Mouse (Mus musculus) kidney, adult 2 months (tissue): ENCODE data around the gene Sgcd. TPM values are rescaled to one million over a fixed set of nuclear protein-coding genes. Genes with fewer than 3 reads are reported as not detected.

Source experiments
- DNase-seq: peaks from one replicate; pipeline ENCODE4 v3.0.0; 2021
- H3K27ac ChIP-seq: fragments of 200-500 bp; 2 replicates; pipeline ENCODE4 v1.5.1; 2012; ENCODE audit warnings: low read depth, low read length, control low read depth, inconsistent platforms; ENCODE audit not compliant: insufficient read depth
- H3K27me3 ChIP-seq: fragments of 200-500 bp; replicated peaks from 2 replicates; pipeline ENCODE4 v1.6.1; 2012; ENCODE audit warnings: mild to moderate bottlenecking, moderate library complexity, low read length, inconsistent platforms; ENCODE audit not compliant: control insufficient read depth, insufficient read depth
- H3K36me3 ChIP-seq: fragments of 200-500 bp; 2 replicates; pipeline ENCODE4 v1.6.1; 2012; ENCODE audit warnings: mild to moderate bottlenecking, moderate library complexity, low read length, inconsistent platforms; ENCODE audit not compliant: control insufficient read depth, insufficient read depth
- H3K4me1 ChIP-seq: fragments of 200-500 bp; 2 replicates; pipeline ENCODE4 v1.6.1; 2011; ENCODE audit warnings: low read length; ENCODE audit not compliant: control insufficient read depth, insufficient read depth
- H3K4me3 ChIP-seq: fragments of 200-500 bp; 2 replicates; pipeline ENCODE4 v1.5.1; 2011; ENCODE audit warnings: mild to moderate bottlenecking, low read depth, low read length, control low read depth; ENCODE audit not compliant: insufficient read depth
- CTCF ChIP-seq: fragments of 200-500 bp; conservative IDR thresholded peaks from 2 replicates; pipeline ENCODE4 v1.5.1; 2011; ENCODE audit warnings: low read depth, mild to moderate bottlenecking, control low read depth, low read length, moderate library complexity, mixed read lengths; ENCODE audit not compliant: insufficient read depth, insufficient read length
- POLR2A ChIP-seq: fragments of 200-500 bp; IDR thresholded peaks from one replicate; pipeline ENCODE4 v1.6.1; 2011; ENCODE audit warnings: low read depth, low read length, control low read depth
- WGBS: fragments of 180-500 bp; shearing (Covaris S2); methylation state at CpG from one replicate; pipeline ENCODE4 v1.1.7; 2018; 5-methylcytosine and 5-hydroxymethylcytosine counted together
- polyA plus RNA-seq: library from polyadenylated mRNA; depleted of rRNA; stranded (reverse); fragments of >200 nt; gene quantifications from 2 replicates; pipeline ENCODE4 v1.2.3, GENCODE M21; 2012

The Sgcd gene
- polyA plus RNA-seq, 1 experiment: 0.74 TPM

DNA sequence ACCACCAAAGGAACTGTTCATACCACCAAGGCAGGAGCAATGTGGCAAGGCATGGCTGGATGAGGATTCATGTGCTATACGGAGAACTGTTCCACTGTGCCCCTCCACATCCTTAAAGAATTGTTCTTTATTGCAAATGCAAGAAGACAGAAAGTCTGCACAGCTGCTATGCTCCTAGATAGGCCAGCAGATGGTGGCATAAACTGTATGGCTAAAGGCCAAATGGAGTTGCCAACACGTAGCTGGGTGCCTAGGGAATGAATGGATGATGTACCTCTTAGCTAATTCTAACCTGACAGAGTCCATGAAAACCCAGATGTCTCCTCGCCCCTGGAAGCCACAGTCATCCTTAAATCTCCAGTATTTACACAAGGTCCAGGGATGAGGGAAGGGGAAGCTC lies 103.5 kb downstream of the Sgcd start:
- WGBS: 53% methylated on average over 3 of the region's 3 CpGs
- Histone ChIP-seq H3K27ac (no peak overlapping the region), H3K4me3 (no peak overlapping the region), H3K36me3 (no peaks in the 10 kb centered on the region), H3K4me1 (no peaks in the 10 kb centered on the region), H3K27me3 (no peaks in the 10 kb centered on the region)
- no peak for TF ChIP-seq CTCF
- no peak for TF ChIP-seq POLR2A
- no peak for DNase-seq

- WGBS: 86% methylated on average over 1 of the region's 1 CpGs
- no peaks in the 10 kb centered on the region for H3K27me3 ChIP-seq
- no peak overlapping the region for H3K4me3 ChIP-seq
- no peaks in the 10 kb centered on the region for H3K4me1 ChIP-seq
- H3K27ac ChIP-seq: no peak overlapping the region
- DNase-seq: no peak
- no peaks in the 10 kb centered on the region for H3K36me3 ChIP-seq
- TF ChIP-seq CTCF (no peak), POLR2A (no peak)
These were observed 105.2 kb downstream of the Sgcd start for GRCm38 (mm10) chr11:47883545-47883944.

DNA sequence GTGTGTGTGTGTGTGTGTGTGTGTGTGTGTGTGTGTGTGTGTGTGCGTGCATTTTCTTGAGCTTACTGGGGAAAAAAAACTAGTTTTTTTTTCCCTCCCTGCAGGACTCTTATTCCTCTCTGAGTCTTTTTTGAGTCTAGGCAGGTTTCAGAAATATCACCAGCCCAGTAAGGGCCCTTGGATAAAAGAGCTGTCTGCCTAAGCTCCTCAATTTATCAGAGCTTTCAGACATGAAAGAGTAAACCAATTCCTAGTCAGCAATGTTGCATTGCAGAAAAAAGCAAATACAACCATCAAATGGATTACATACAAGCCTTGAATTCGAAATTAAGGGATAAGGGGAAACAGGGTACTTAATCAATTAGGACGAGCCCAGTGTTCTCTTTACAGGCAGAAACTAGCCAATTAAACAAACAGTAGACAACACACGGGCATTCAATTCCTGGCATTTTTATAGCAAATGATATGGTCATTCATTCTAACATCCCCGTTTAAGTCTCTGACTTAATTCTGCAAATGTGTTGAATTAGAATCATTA lies 112.1 kb downstream of the Sgcd start:
- DNase-seq: no peak
- Histone ChIP-seq H3K4me1 (no peaks in the 10 kb centered on the region), H3K27ac (no peak overlapping the region), H3K27me3 (no peaks in the 10 kb centered on the region), H3K4me3 (no peak overlapping the region), H3K36me3 (no peaks in the 10 kb centered on the region)
- no peak for TF ChIP-seq POLR2A
- TF ChIP-seq CTCF: no peak
- WGBS: 66% methylated on average over 5 of the region's 5 CpGs

DNA sequence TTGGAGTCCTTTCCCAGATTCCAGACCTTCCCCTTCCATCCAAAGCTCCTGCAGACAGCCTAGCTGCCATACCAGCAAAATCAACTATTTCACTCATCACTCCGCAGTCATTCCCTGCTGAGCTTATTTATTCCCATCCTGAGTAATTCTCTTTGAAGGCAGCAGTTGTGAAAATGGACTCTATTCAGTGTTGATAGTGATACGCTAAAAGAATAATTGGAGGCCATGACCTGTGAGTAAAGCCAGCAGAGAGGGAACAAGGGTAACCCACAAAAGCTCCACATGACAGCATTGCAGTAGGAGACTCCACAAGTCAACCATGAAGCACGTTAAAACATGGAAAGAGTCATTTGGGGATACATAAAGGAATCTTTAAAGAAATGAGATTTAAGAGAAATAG lies 142.9 kb downstream of the Sgcd start:
- no peak for TF ChIP-seq POLR2A
- no peak for TF ChIP-seq CTCF
- no peak for DNase-seq
- WGBS: 45% methylated on average over 3 of the region's 3 CpGs
- Histone ChIP-seq H3K27ac (no peak overlapping the region), H3K27me3 (no peaks in the 10 kb centered on the region), H3K4me1 (no peaks in the 10 kb centered on the region), H3K36me3 (no peaks in the 10 kb centered on the region), H3K4me3 (no peak overlapping the region)

- Histone ChIP-seq H3K4me3 (no peak overlapping the region), H3K27me3 (no peaks in the 10 kb centered on the region), H3K36me3 (no peaks in the 10 kb centered on the region), H3K4me1 (no peaks in the 10 kb centered on the region), H3K27ac (no peak overlapping the region)
- peak; percentile 12 for DNase-seq
- WGBS: 23% methylated on average over 4 of the region's 4 CpGs
- TF ChIP-seq CTCF (no peak), POLR2A (no peak)
These were observed 155.5 kb downstream of the Sgcd start for GRCm38 (mm10) chr11:47833283-47833682.

- Histone ChIP-seq H3K4me3 (no peak overlapping the region), H3K4me1 (no peaks in the 10 kb centered on the region), H3K27ac (no peak overlapping the region), H3K27me3 (no peaks in the 10 kb centered on the region), H3K36me3 (no peaks in the 10 kb centered on the region)
- TF ChIP-seq CTCF: no peak
- TF ChIP-seq POLR2A: no peak
- DNase-seq: no peak
These were observed 178.5 kb downstream of the Sgcd start for GRCm38 (mm10) chr11:47810307-47810706.

DNA sequence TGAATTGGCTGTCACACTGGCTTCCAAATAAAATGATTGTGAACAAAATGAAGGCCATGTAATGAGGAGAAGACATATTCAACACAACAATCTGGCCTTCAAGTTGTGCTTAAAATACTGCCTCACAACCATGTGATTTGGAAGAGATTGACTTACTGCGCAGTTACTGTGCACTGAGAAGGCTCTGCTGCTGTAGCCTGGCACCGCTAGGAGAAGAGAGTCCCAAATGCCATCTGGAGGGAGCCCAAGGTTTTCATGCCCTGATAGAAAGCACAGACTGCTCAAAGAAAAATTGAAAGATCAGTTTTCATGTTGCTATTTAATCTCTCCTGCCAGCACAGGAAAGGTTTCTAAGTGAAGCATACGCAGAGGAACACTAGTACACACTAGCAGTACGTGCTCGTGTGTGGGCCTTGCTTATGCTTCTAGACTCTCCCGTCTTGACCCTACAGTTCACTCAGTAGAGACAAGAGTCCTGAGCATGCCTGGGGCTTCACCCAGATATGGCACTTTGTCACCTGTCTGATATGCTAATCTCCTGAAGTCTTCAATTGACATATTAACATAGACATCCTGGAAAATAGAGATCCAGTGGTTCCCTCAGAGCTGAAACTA lies 184.6 kb downstream of the Sgcd start:
- TF ChIP-seq POLR2A (no peak), CTCF (no peak)
- H3K4me1 ChIP-seq: no peaks in the 10 kb centered on the region
- no peak overlapping the region for H3K27ac ChIP-seq
- H3K36me3 ChIP-seq: no peaks in the 10 kb centered on the region
- H3K27me3 ChIP-seq: no peaks in the 10 kb centered on the region
- H3K4me3 ChIP-seq: no peak overlapping the region
- DNase-seq: no peak
- WGBS: 92% methylated on average over 6 of the region's 6 CpGs
